Mouse (Mus musculus) lung, adult 2 months (tissue): ENCODE measurements at regions not wholly inside any gene's neighbourhood (a gene's known extent, or its start where the extent isn't known, plus 50 kb on each side); places are given as distances from the start of the nearest gene placed in this dataset.

Experiments
- CTCF ChIP-seq: fragments of 200-500 bp; IDR thresholded peaks from 2 replicates; pipeline ENCODE4 v1.5.1; 2011; ENCODE audit warnings: mild to moderate bottlenecking, low read length, control low read depth; ENCODE audit not compliant: insufficient read depth
- POLR2A ChIP-seq: fragments of 200-500 bp; IDR thresholded peaks from 2 replicates; pipeline ENCODE4 v1.6.1; 2011; ENCODE audit warnings: low read depth, mild to moderate bottlenecking, control low read depth, low read length, borderline replicate concordance; ENCODE audit errors: extremely low read depth

GRCm38 (mm10) chr14:105501792-105502632, 243.6 kb downstream of the Ndfip2 start:
- no peak for TF ChIP-seq POLR2A
- TF ChIP-seq CTCF, result no peak
